Mouse (Mus musculus): ENCODE measurements around the gene Cacnb2. TPM values are rescaled to one million over a fixed set of nuclear protein-coding genes. Genes with fewer than 3 reads are reported as not detected.

Gene Cacnb2
- 10 to 100 TPM; 16.5 to 25.0 TPM for total RNA-seq (2021)

DNA sequence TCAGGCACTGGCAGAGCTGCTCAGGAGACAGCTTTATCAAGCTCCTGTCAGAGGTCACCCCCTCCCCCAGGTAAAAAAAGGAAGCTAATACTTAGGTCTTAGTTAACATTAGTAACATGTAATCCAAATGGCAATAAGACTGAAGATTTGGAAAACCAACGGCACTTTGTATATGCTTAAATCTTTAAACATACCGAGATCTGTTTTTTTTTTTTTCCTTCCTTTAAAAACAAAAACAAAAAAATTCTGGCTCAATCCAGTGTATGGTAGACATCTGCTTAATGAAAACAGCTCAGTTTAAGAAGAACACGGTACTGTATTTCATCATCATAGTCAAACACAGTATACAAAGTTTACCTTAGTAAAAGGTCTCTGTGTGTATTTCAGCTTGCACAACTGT, at the start of gene Cacnb2:
Gene Cacnb2 (plus strand): TSS at position 301 of the 400 bp plus-strand sequence.
- no peak for DNase-seq
- intact Hi-C loops (cut with DNase I): no loop called here

DNA sequence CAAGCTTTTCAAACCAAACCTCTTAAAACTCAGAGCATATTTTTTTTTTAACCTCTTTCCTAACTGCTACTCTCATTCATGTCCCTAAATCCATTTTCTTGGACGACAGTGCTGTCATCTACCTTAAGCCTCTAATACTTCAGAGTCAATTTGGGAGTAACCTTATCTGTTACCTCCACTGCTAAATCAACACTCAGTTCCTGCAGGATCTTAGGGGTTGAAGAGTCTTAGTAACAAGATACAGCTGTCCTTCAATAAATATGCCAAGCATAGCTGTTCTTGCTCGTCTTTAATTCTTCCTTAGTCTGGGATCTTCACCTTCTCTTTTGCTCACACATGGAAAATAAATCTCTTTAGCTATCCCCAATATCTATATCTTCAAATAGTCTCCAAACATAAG, 34.9 kb upstream of the Cacnb2 start:
- no peak for DNase-seq
- intact Hi-C loops (cut with DNase I): no loop called here

DNA sequence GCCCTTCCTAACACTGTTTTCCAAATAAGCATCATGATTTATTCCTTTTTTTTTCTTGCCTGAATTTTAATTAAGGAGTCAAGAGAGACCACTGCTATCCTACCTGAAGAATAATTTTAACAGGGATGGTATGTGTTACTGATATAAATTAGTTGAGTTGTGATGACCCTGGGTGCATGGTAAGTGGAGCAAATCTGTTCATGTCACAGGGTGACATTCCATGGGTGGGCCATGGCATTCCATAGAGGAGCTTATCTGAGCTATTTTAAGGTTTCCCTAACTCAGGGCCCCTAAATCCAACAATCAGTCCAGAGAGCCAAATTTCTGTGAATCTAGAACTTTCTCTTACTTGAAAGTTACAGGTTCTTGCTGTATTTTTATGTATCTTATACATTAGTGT, 31.6 kb upstream of the Cacnb2 start:
- intact Hi-C loops (cut with DNase I): no loop called here

GRCm38 (mm10) chr2:14589541-14589940, 13.3 kb upstream of the Cacnb2 start:
- intact Hi-C loops (cut with DNase I): no loop called here

More for the DNA sequence above, 31.6 kb upstream of the Cacnb2 start:
- no peak for DNase-seq

DNA sequence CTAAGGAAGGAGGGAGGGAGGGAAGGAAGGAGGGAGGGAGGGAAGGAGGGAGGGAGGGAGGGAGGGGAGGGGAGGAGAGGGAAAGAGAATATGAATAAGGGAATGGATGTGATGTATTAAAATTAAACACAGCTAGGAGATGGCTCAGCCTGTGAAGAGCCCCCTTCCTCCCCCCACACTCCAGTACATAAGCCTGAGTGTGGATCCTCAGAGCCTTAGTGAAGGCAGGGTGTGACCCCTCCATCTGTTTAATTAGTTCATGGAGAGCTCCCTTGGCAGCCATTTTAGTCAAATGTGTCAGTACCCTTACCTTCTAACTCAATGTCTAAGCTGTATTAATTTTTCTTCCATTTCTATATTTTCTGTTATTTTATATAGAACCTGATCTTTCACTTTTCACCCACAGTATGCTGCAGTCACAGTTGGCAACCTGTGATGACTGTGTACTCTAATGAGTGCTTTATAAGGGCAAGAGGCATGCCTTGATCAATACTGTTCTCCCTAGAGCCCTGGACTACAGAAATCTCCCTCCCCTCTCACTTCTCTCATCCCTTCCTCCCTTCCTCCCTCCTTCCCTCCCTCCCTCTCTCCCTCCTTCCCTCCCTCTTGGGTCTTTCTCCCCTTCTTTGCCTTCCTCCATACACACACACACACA, 4.9 kb upstream of the Cacnb2 start:
- intact Hi-C loops (cut with DNase I): no loop called here
- DNase-seq: no peak

More at GRCm38 (mm10) chr2:14589541-14589940, 13.3 kb upstream of the Cacnb2 start:
- DNase-seq: no peak

GRCm38 (mm10) chr2:14603784-14604781, 1.2 kb downstream of the Cacnb2 start:
- peak; percentile 60 for DNase-seq
- intact Hi-C loops (cut with DNase I): no loop called here

- DNase-seq: peak; percentile 53
- intact Hi-C loops (cut with DNase I): no loop called here
These were observed 1.9 kb downstream of the Cacnb2 start for GRCm38 (mm10) chr2:14604791-14605190.

DNA sequence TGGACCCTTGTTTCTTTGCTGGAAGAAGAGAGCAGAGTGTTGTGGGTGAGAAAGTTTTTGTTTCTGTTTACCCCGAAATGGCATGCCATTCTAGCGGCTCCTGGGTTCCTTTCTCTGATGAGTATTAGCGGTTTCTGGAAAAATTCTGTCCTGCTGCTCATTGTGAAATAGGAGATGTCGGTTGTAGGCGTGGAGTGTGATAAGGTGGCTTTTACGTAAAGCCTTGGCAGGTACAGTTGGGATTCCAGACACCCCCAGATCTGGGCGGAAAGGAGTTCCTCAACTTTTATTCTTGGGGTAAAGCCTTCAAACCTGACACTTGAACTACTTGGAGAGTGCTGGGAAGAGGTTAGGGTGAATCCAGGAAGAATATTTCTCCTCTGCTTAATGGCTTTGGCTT, 2.3 kb downstream of the Cacnb2 start:
- intact Hi-C loops (cut with DNase I): no loop called here
- no peak for DNase-seq

DNA sequence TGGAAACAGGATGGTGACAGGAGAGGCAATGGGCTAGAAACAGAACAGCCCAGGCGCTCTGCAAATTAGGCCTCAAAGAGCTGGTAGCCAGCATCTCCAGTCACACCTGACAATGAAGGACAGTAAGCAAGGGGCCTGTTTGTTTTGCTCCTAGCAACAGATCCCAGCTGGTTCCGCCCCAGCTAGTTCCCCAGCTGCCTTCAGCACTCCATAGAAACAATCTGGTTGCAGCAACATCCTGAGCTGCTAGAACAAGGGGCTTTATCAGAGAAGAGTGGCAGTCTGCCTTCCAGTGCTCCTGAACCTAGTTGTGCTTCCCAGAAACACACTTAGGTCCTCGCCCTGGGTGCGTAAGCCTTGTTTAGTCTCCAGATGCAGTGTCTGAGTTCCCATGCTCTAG, 5.7 kb downstream of the Cacnb2 start:
- intact Hi-C loops (cut with DNase I): no loop called here
- no peak for DNase-seq

GRCm38 (mm10) chr2:14612705-14613104, 9.8 kb downstream of the Cacnb2 start:
- intact Hi-C loops (cut with DNase I): no loop called here
- DNase-seq: no peak

- intact Hi-C loops (cut with DNase I): no loop called here
- DNase-seq: no peak
These were observed 13.5 kb downstream of the Cacnb2 start for GRCm38 (mm10) chr2:14616361-14616760.

DNA sequence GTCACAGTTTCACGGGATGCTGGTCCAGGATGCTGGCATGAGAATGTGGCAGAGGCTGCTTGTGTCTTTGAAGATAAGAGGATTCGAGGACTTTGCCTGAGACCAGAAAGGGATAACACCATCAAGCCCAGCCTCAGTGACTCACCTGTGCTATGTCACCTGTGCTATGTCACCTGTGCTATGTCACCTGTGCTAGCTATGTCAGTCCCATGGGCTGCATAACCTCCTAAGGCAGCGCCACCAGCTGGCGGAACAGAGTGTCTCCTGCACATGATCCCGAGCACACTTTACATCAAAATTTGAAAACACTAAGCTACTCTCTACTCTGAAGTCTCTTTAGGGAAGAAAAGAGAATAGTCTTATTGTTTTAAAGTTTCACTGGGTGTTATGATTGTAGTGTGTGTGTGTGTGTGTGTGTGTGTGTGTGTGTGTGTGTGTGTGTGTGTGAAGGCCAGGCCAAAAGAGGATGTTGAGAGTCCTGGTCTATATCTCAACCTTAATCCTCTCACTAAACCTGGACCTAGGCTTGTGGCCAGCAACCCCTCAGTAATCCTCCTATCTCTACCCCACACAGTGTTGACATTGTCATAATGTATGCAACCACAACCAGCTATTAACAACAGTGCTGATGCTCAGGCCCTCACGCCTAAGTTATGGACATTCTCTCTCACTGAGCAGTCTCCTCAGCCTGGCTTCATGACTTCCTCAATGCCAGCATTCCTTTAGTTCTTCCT, 17.4 kb downstream of the Cacnb2 start:
- intact Hi-C loops (cut with DNase I): no loop called here
- DNase-seq: no peak

GRCm38 (mm10) chr2:14620891-14621290, 18.0 kb downstream of the Cacnb2 start:
- intact Hi-C loops (cut with DNase I): no loop called here
- DNase-seq: no peak

DNA sequence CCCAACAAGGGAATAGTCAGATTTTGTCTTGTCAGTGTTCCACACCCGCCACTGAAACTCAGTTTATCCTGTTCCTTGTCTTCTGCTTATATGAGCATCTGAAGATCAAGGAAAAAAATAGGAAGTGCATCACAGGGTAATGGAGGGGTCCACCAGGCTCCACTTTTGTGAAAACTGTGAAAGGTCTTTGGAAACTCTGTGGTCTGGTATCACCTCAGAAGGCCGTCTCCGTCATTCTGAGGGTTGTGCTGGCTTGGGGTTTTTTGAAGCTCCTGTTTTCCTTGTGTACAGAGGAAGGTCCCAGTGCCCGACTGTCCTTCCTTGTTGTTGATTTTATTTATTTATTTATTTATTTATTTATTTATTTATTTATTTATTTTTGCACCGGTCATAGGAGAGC, 20.9 kb downstream of the Cacnb2 start:
- DNase-seq: no peak
- intact Hi-C loops (cut with DNase I): no loop called here

GRCm38 (mm10) chr2:14629814-14630492, 27.1 kb downstream of the Cacnb2 start:
- DNase-seq: no peak
- intact Hi-C loops (cut with DNase I): no loop called here

DNA sequence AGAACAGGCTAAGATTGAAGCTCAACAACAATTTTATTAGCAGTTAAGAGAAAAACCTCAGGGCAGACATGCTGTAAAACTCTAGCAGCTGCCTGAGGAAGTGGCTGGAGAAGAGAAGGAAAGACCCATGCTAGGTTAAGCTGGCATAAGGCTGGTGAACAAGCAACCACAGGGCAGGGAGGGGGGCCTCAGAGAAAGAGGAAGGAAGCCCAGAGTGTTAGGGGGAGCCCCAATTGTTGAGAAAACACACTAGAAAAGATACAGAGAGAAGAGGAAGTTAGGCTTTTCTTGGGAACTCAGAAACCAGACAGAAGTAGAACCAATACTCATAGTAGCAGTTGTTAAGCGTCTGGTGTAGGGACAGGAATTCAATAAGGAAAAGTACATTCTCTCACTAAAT, 28.7 kb downstream of the Cacnb2 start:
- DNase-seq: no peak
- intact Hi-C loops (cut with DNase I): no loop called here

GRCm38 (mm10) chr2:14633202-14633601, 30.3 kb downstream of the Cacnb2 start:
- DNase-seq: no peak
- intact Hi-C loops (cut with DNase I): no loop called here

GRCm38 (mm10) chr2:14639266-14639665, 36.4 kb downstream of the Cacnb2 start:
- intact Hi-C loops (cut with DNase I): no loop called here

GRCm38 (mm10) chr2:14639877-14640276, 37.0 kb downstream of the Cacnb2 start:
- no peak for DNase-seq
- intact Hi-C loops (cut with DNase I): no loop called here

More at GRCm38 (mm10) chr2:14639266-14639665, 36.4 kb downstream of the Cacnb2 start:
- DNase-seq: no peak

GRCm38 (mm10) chr2:14641040-14641439, 38.2 kb downstream of the Cacnb2 start:
- peak; percentile 8 for DNase-seq
- intact Hi-C loops (cut with DNase I): no loop called here
